Mouse (Mus musculus): Measurements from ENCODE around the gene Spata17.

DNA sequence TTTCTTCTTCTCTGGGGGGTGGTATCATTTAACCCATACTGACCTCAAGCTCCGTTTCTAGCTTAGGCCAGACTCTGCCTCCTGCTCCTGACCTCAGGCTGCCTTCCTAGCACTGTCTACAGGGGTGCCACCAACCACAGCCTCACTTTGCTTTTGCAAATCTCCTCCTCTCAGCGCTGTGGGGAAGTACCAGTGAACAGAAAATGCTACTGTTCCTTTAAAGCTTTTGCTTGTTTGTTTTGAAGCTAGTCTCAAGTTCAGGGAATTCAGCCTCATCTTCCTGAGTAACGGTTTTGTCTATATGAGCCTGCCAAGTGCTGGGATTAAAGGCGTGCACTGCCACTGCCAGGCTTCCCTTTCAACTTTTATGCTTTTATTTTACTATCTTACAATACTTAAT is 5.8 kb downstream of the Spata17 start:
- TF ChIP-seq CTCF (IDR thresholded peaks at IDR 0.05; ENCODE audit: borderline replicate concordance, insufficient read depth, low read length) (no peak), POLR2A (IDR thresholded peaks at IDR 0.05; ENCODE audit: low read depth, low read length) (no peak)
